Mouse (Mus musculus) erythroblast, embryonic 14.5 days (primary cell): ENCODE data around the gene Ak4.

Source experiments
- GATA1 ChIP-seq: IDR thresholded peaks from 2 replicates; pipeline ENCODE4 v1.6.1; 2012; ENCODE audit warnings: low read length, inconsistent platforms, mixed read lengths
- TAL1 ChIP-seq: IDR thresholded peaks from 3 replicates; pipeline ENCODE4 v1.6.1; 2012; ENCODE audit warnings: low read length, inconsistent platforms, mixed read lengths

DNA sequence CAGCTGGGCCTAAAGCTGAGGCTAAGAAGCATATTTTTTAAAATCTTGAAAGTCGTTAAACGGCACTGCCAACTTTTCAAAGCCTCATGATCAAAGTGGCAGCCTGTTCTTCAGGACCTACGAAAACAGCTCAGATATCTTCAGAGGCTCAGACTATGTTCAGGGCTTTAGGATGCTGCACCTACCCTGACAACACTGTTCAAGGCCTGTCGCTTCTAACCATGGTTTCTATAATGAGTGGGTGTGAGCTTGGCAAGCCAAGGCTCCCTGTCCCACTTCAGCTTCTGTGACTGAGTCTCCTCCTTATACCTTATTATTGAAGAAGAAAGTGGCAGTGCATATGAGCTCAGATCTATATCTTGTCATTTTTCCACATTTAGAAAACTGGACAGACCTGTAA is 40.3 kb downstream of the Ak4 start:
- no peak for TF ChIP-seq GATA1
- TF ChIP-seq TAL1: no peak
